24 mouse cellular contexts compared by ENCODE assay signal in genomic region chr1:83044882-83045427, GRCm38 (mm10). TPM values are rescaled to one million over a fixed set of nuclear protein-coding genes. Genes with fewer than 3 reads are reported as not detected.
A peak's percentile ranks its signal among the peaks of the same experiment; 100 is the strongest.
DNase-seq lines count a peak whose midpoint lies in the region; ATAC-seq and TF ChIP-seq lines count a peak whose summit lies in the region.
"Had no signal": no experiment of that assay in that cellular context is flagged by ENCODE, and none has a peak within 500 bp of the region (broad histone marks: within the 10 kb centered on the region; RNA-seq: fewer than 3 reads in every experiment).

Gene Gm47969, plus strand, starts transcription at chr1:83044932.

- no peak within 1 kb of the TSS for H3K27ac ChIP-seq in liver, postnatal 0 days (ENCODE audit: low read depth)
- H3K27ac ChIP-seq in lung, postnatal 0 days (ENCODE audit: low read length) = no peak within 1 kb of the TSS
- H3K27ac ChIP-seq in stomach, postnatal 0 days (replicated peaks) = no peak within 1 kb of the TSS
- no peak within 1 kb of the TSS for H3K27ac ChIP-seq in thymus, adult 2 months (ENCODE audit: control insufficient read depth, insufficient read depth, low read length)
- no peak within 1 kb of the TSS for H3K27ac ChIP-seq in forebrain, embryonic 11.5 days (ENCODE audit: low read depth, low read length)
- H3K27ac ChIP-seq: hindbrain, embryonic 10.5 days; hindbrain, postnatal 0 days; kidney, postnatal 0 days; limb, embryonic 13.5 days; midbrain, embryonic 12.5 days; stomach, embryonic 15.5 days had no signal

- no peaks in the 10 kb centered on the region for H3K36me3 ChIP-seq in liver, postnatal 0 days (replicated peaks; ENCODE audit: insufficient read depth, low read length)
- H3K36me3 ChIP-seq in lung, postnatal 0 days (ENCODE audit: insufficient read depth, low read length) = no peaks in the 10 kb centered on the region
- no peaks in the 10 kb centered on the region for H3K36me3 ChIP-seq in stomach, postnatal 0 days (ENCODE audit: control insufficient read depth, insufficient read depth, low read length)
- H3K36me3 ChIP-seq in thymus, adult 2 months (ENCODE audit: control insufficient read depth, insufficient read depth, low read length) = no peaks in the 10 kb centered on the region
- H3K36me3 ChIP-seq in forebrain, embryonic 11.5 days (ENCODE audit: control insufficient read depth, insufficient read depth, low read length) = no peaks in the 10 kb centered on the region
- H3K36me3 ChIP-seq: hindbrain, embryonic 10.5 days; limb, embryonic 13.5 days; midbrain, embryonic 12.5 days; stomach, embryonic 15.5 days had no signal

- ATAC-seq in liver, postnatal 0 days = peak; percentile 43; the same call in 1 of the 2 replicates
- ATAC-seq in lung, postnatal 0 days = peak; percentile 92
- ATAC-seq in stomach, postnatal 0 days (ENCODE audit: low FRiP score, low TSS enrichment) = peak; percentile 42; the same call in 1 of the 2 replicates
- no peak for ATAC-seq in forebrain, embryonic 11.5 days (replicated peaks; ENCODE audit: low FRiP score)
- ATAC-seq: forebrain, postnatal 0 days; hindbrain, postnatal 0 days had no signal

- H3K4me1 ChIP-seq in liver, postnatal 0 days (ENCODE audit: insufficient read depth) = no peaks in the 10 kb centered on the region
- H3K4me1 ChIP-seq in lung, postnatal 0 days (ENCODE audit: insufficient read depth, low read depth, low read length) = no peaks in the 10 kb centered on the region
- H3K4me1 ChIP-seq in stomach, postnatal 0 days (replicated peaks; ENCODE audit: control insufficient read depth, insufficient read depth) = no peaks in the 10 kb centered on the region
- no peaks in the 10 kb centered on the region for H3K4me1 ChIP-seq in thymus, adult 2 months (replicated peaks; ENCODE audit: control insufficient read depth, insufficient read depth, low read length)
- no peaks in the 10 kb centered on the region for H3K4me1 ChIP-seq in forebrain, embryonic 11.5 days (replicated peaks; ENCODE audit: control insufficient read depth, insufficient read depth, low read length)
- H3K4me1 ChIP-seq: hindbrain, embryonic 10.5 days; limb, embryonic 13.5 days; midbrain, embryonic 12.5 days; stomach, embryonic 15.5 days had no signal

- no peak within 1 kb of the TSS for H3K9ac ChIP-seq in liver, postnatal 0 days (replicated peaks)
- no peak within 1 kb of the TSS for H3K9ac ChIP-seq in lung, postnatal 0 days (replicated peaks; ENCODE audit: low read depth)
- H3K9ac ChIP-seq in stomach, postnatal 0 days (ENCODE audit: low read length) = no peak within 1 kb of the TSS
- no peak within 1 kb of the TSS for H3K9ac ChIP-seq in forebrain, embryonic 11.5 days (ENCODE audit: low read length)
- H3K9ac ChIP-seq: forebrain, postnatal 0 days; limb, embryonic 13.5 days; midbrain, embryonic 12.5 days; stomach, embryonic 15.5 days had no signal

- H3K4me3 ChIP-seq in liver, postnatal 0 days (ENCODE audit: low read depth, low read length) = no peak within 1 kb of the TSS
- no peak within 1 kb of the TSS for H3K4me3 ChIP-seq in lung, postnatal 0 days (ENCODE audit: low read depth, low read length)
- no peak within 1 kb of the TSS for H3K4me3 ChIP-seq in stomach, postnatal 0 days (ENCODE audit: low read depth, low read length)
- H3K4me3 ChIP-seq in thymus, adult 2 months (ENCODE audit: control insufficient read depth, insufficient read depth, low read length) = no peak within 1 kb of the TSS
- no peak within 1 kb of the TSS for H3K4me3 ChIP-seq in forebrain, embryonic 11.5 days (ENCODE audit: low read depth, low read length)
- H3K4me3 ChIP-seq: hindbrain, embryonic 10.5 days; limb, embryonic 13.5 days; midbrain, embryonic 12.5 days; stomach, embryonic 15.5 days had no signal

- TF ChIP-seq POLR2A in thymus, adult 2 months (IDR thresholded peaks at IDR 0.05; ENCODE audit: control insufficient read depth, extremely low read depth, insufficient read depth, low read length, poor library complexity) = no peak

- peak; percentile 15 for DNase-seq in liver, postnatal 0 days
- DNase-seq in liver = no peak
- peak; percentile 24 for DNase-seq in ZHBTc4 (ENCODE audit: low read depth, low spot score)
- peak; percentile 81 for DNase-seq in lung, postnatal 0 days (ENCODE audit: low spot score)
- no peak for DNase-seq in stomach, postnatal 0 days (ENCODE audit: low spot score)
- DNase-seq in thymus, adult 2 months = no peak
- no peak for DNase-seq in forebrain, embryonic 11.5 days (ENCODE audit: low spot score)
- DNase-seq: adrenal gland, postnatal 36 days; cerebellum, adult 9-10 months; forebrain, postnatal 0 days; gastrocnemius, postnatal 36 days; kidney, adult 18-20 months; right cerebral cortex, postnatal 25 days had no signal

- no peak for TF ChIP-seq CTCF in liver, postnatal 0 days (IDR thresholded peaks at IDR 0.05; ENCODE audit: low read depth)
- TF ChIP-seq CTCF in lung, postnatal 0 days (IDR thresholded peaks at IDR 0.05) = peak; percentile 45
- TF ChIP-seq CTCF in stomach, postnatal 0 days (IDR thresholded peaks at IDR 0.05; ENCODE audit: low read depth) = peak; percentile 17; the same call in 1 of the 2 replicates
- TF ChIP-seq CTCF in thymus, adult 2 months (IDR thresholded peaks at IDR 0.05; ENCODE audit: borderline replicate concordance, control insufficient read depth, extremely low read depth, insufficient read depth, low read length, poor library complexity) = no peak

- no peak within 1 kb of the TSS for H3K4me2 ChIP-seq in liver, postnatal 0 days (ENCODE audit: low read depth, low read length)
- no peak within 1 kb of the TSS for H3K4me2 ChIP-seq in lung, postnatal 0 days (replicated peaks; ENCODE audit: low read depth, low read length)
- no peak within 1 kb of the TSS for H3K4me2 ChIP-seq in stomach, postnatal 0 days (replicated peaks; ENCODE audit: low read depth)
- no peak within 1 kb of the TSS for H3K4me2 ChIP-seq in forebrain, embryonic 11.5 days (ENCODE audit: low read depth, low read length, severe bottlenecking)
- H3K4me2 ChIP-seq: limb, embryonic 13.5 days; midbrain, embryonic 12.5 days; stomach, embryonic 15.5 days had no signal

- H3K9me3 ChIP-seq in liver, postnatal 0 days (ENCODE audit: low read length) = no peaks in the 10 kb centered on the region
- H3K9me3 ChIP-seq in lung, postnatal 0 days (ENCODE audit: low read length) = no peaks in the 10 kb centered on the region
- H3K9me3 ChIP-seq in stomach, postnatal 0 days (ENCODE audit: control insufficient read depth, low read length) = no peaks in the 10 kb centered on the region
- H3K9me3 ChIP-seq in forebrain, embryonic 11.5 days (ENCODE audit: control insufficient read depth, low read length) = no peaks in the 10 kb centered on the region
- H3K9me3 ChIP-seq: hindbrain, embryonic 10.5 days; limb, embryonic 13.5 days; midbrain, embryonic 12.5 days; stomach, embryonic 15.5 days had no signal

- H3K27me3 ChIP-seq in liver, postnatal 0 days (ENCODE audit: insufficient read depth, low read length) = no peaks in the 10 kb centered on the region
- no peaks in the 10 kb centered on the region for H3K27me3 ChIP-seq in lung, postnatal 0 days (replicated peaks; ENCODE audit: insufficient read depth, low read length)
- no peaks in the 10 kb centered on the region for H3K27me3 ChIP-seq in stomach, postnatal 0 days (ENCODE audit: control insufficient read depth, insufficient read depth, low read length)
- H3K27me3 ChIP-seq in thymus, adult 2 months (ENCODE audit: control insufficient read depth, insufficient read depth, low read length) = no peaks in the 10 kb centered on the region
- no peaks in the 10 kb centered on the region for H3K27me3 ChIP-seq in forebrain, embryonic 11.5 days (ENCODE audit: control insufficient read depth, insufficient read depth, low read length)
- H3K27me3 ChIP-seq: limb, embryonic 13.5 days; midbrain, embryonic 12.5 days; stomach, embryonic 15.5 days had no signal

- no peak for TF ChIP-seq EP300 in liver, postnatal 0 days (IDR thresholded peaks at IDR 0.05; ENCODE audit: low read depth)
- peak; percentile 77 for TF ChIP-seq EP300 in lung, postnatal 0 days (IDR thresholded peaks at IDR 0.05)
- TF ChIP-seq EP300 in stomach, postnatal 0 days (optimal IDR thresholded peaks at IDR 0.05) = no peak

- WGBS in liver, postnatal 0 days (ENCODE audit: insufficient replicate concordance) = 36% methylated on average over 5 of the region's 5 CpGs
- 58% methylated on average over 5 of the region's 5 CpGs for WGBS in lung, postnatal 0 days
- 76% methylated on average over 5 of the region's 5 CpGs for WGBS in stomach, postnatal 0 days
- WGBS in thymus, adult 2 months = 29% methylated on average over 5 of the region's 5 CpGs
- WGBS in forebrain, embryonic 11.5 days = 91% methylated on average over 5 of the region's 5 CpGs

RNA-seq across cellular contexts. Expression of gene Gm47969, which starts in this region (rescaled TPM):
- polyA plus RNA-seq in liver, postnatal 0 days (2015; fragmentation: Nextera tagmentation; extraction: Ambion mirVana) = not detected in 2 replicates
- polyA plus RNA-seq in lung, postnatal 0 days (2015; fragmentation: Nextera tagmentation; extraction: Ambion mirVana) = 0.45 and 1.0 TPM in 2 replicates
- not detected in 2 replicates for polyA plus RNA-seq in stomach, postnatal 0 days (2015; fragmentation: Nextera tagmentation; extraction: Ambion mirVana)
- polyA plus RNA-seq in thymus, adult 2 months (2012; rRNA removed) = not detected in 2 replicates
- polyA plus RNA-seq in forebrain, embryonic 11.5 days (2014; fragmentation: Nextera tagmentation; extraction: Ambion mirVana) = not detected in 2 replicates
- polyA plus RNA-seq: embryonic facial prominence, embryonic 14.5 days; forebrain, postnatal 0 days; heart, embryonic 16.5 days; hindbrain, embryonic 10.5 days; hindbrain, postnatal 0 days; kidney, postnatal 0 days; limb, embryonic 13.5 days; lung, embryonic 16.5 days; midbrain, embryonic 12.5 days; neural tube, embryonic 14.5 days; stomach, embryonic 15.5 days; thymus, postnatal 0 days had no signal

Comparison
In these comparisons a context has a peak if more than half of its experiments do, and no peak if none do; other contexts are left out.
1. Peak in DNase-seq and ATAC-seq in liver, postnatal 0 days; RNA of the gene not detected or under 1 TPM.
2. Peak in ATAC-seq in stomach, postnatal 0 days; RNA of the gene not detected or under 1 TPM.
3. DNase-seq: peak in ZHBTc4 (single experiment) and lung, postnatal 0 days (single experiment); none in liver (single experiment), stomach, postnatal 0 days (single experiment), thymus, adult 2 months (single experiment) and forebrain, embryonic 11.5 days (single experiment).
4. CTCF ChIP-seq: peak in lung, postnatal 0 days (single experiment) and stomach, postnatal 0 days (single experiment); none in liver, postnatal 0 days (single experiment) and thymus, adult 2 months (single experiment).